Mouse (Mus musculus) gastrocnemius, postnatal 25 days (tissue): ENCODE data around the gene Ldlrad3. TPM values are rescaled to one million over a fixed set of nuclear protein-coding genes. Genes with fewer than 3 reads are reported as not detected.

Experiments used
- DNase-seq: peaks from one replicate; pipeline ENCODE4 v3.0.0; 2022
- total RNA-seq, 2 experiments: library from RNA; stranded (reverse); gene quantifications; 1 replicate in 1 of 2; 2 replicates in 1 of 2; pipeline ENCODE4 v1.2.3; 2021

Gene Ldlrad3
- total RNA-seq, 2 experiments from 2014 or later = 4.2 to 6.4 TPM

GRCm38 (mm10) chr2:102002974-102003775, 183.0 kb downstream of the Ldlrad3 start:
- DNase-seq = peak; percentile 21

- no peak for DNase-seq
Measured at GRCm38 (mm10) chr2:102002408-102002973, 183.7 kb downstream of the Ldlrad3 start.

- DNase-seq = no peak
Measured at GRCm38 (mm10) chr2:102001661-102002060, 184.5 kb downstream of the Ldlrad3 start.

- no peak for DNase-seq
Measured at GRCm38 (mm10) chr2:101998911-101999572, 187.1 kb downstream of the Ldlrad3 start.

GRCm38 (mm10) chr2:101997013-101997412, 189.2 kb downstream of the Ldlrad3 start:
- no peak for DNase-seq

GRCm38 (mm10) chr2:101992574-101993310, 193.4 kb downstream of the Ldlrad3 start:
- no peak for DNase-seq

- no peak for DNase-seq
Measured at GRCm38 (mm10) chr2:101991726-101992125, 194.5 kb downstream of the Ldlrad3 start.

GRCm38 (mm10) chr2:101986344-101987087, 199.7 kb downstream of the Ldlrad3 start:
- DNase-seq = no peak

- no peak for DNase-seq
Measured at GRCm38 (mm10) chr2:101983853-101984543, 202.2 kb downstream of the Ldlrad3 start.

GRCm38 (mm10) chr2:101983082-101983852, 202.9 kb downstream of the Ldlrad3 start:
- DNase-seq = no peak

GRCm38 (mm10) chr2:101981964-101982498, 204.2 kb downstream of the Ldlrad3 start:
- DNase-seq = no peak

- no peak for DNase-seq
Measured at GRCm38 (mm10) chr2:101981211-101981610, 205.0 kb downstream of the Ldlrad3 start.

- DNase-seq = no peak
Measured at GRCm38 (mm10) chr2:101980456-101980947, 205.7 kb downstream of the Ldlrad3 start.

- DNase-seq = peak; percentile 28
Measured at GRCm38 (mm10) chr2:101978534-101979525, 207.4 kb downstream of the Ldlrad3 start.

- DNase-seq = no peak
Measured at GRCm38 (mm10) chr2:101976399-101977064, 209.7 kb downstream of the Ldlrad3 start.

- no peak for DNase-seq
Measured at GRCm38 (mm10) chr2:101973810-101974209, 212.4 kb downstream of the Ldlrad3 start.

GRCm38 (mm10) chr2:101967601-101968000, 218.6 kb downstream of the Ldlrad3 start:
- no peak for DNase-seq

- no peak for DNase-seq
Measured at GRCm38 (mm10) chr2:101967152-101967551, 219.0 kb downstream of the Ldlrad3 start.
